Mouse (Mus musculus) heart, postnatal 4 days (tissue): Measurements from ENCODE around the gene Prkcq. TPM values are rescaled to one million over a fixed set of nuclear protein-coding genes. Genes with fewer than 3 reads are reported as not detected.

ENCODE experiments used
- DNase-seq: peaks from one replicate; pipeline ENCODE4 v3.0.0; 2021
- total RNA-seq, 2 experiments: library from RNA; stranded (reverse); gene quantifications; 2 replicates each; pipeline ENCODE4 v1.2.3; 2021

Prkcq gene
- 1 to 10 TPM; 1.2 to 1.7 TPM for total RNA-seq

GRCm38 (mm10) chr2:11171754-11172501, at the start of gene Prkcq:
Gene Prkcq, plus strand, starts transcription at chr2:11172108.
- DNase-seq = peak; percentile 55

DNA sequence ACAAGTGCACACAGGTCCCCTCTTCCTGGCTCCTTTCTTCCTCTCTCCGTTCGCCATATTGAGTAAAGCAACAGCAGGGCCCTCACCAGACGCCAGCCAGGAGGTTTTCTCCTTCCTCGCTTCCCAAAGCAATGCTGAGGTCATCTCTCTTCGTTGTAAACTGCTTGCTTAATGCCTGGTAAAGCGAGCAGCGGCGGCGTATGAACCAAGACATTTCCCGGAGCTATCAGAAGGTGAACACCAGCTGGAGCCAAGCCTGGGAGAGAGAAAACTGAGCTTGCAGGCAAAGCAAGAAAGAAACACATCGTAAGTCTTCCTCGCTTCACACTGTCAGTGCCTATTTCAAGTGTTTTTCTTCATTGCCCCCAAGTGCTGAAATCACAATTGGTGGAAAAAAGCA, 41.0 kb upstream of the Prkcq start:
- DNase-seq = no peak

DNA sequence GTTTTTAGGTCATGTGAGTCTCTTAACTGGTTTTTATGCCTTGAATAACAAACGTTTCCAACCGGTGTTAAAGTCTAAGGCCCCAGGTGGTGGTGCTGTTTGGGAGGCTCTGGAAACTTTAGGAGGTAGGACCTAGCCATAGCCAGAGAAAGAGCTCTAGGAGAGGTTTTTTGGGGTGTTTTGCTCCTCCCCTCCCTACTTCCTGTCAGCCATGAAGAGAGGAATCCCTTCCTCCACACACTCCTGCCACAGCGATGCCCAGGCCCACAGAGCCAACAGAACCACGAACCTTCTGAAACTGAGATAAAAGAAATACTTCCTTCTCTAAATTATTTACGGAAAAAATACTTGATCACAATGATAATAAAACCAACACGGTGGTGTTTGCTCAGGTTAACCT, 36.2 kb upstream of the Prkcq start:
- DNase-seq = no peak

DNA sequence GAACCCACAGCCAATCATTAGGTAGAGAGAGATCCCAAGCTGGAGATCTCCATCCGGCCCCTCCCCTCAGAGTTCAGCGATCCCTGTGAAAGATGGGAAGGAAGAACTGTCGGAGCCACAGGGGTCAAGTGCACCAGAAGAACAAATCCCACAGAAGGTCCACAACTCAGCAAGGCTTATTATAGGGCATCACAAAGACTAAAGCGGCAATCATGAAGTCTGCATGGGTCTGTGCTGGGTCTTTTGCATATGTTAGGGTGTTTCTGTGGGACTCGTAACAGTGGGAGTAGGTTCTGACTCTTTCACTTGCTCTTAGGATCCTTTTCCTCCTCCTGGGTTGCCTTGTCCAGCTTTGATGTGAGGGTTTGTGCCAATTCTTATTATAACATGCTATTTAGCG, 33.8 kb upstream of the Prkcq start:
- no peak for DNase-seq

DNA sequence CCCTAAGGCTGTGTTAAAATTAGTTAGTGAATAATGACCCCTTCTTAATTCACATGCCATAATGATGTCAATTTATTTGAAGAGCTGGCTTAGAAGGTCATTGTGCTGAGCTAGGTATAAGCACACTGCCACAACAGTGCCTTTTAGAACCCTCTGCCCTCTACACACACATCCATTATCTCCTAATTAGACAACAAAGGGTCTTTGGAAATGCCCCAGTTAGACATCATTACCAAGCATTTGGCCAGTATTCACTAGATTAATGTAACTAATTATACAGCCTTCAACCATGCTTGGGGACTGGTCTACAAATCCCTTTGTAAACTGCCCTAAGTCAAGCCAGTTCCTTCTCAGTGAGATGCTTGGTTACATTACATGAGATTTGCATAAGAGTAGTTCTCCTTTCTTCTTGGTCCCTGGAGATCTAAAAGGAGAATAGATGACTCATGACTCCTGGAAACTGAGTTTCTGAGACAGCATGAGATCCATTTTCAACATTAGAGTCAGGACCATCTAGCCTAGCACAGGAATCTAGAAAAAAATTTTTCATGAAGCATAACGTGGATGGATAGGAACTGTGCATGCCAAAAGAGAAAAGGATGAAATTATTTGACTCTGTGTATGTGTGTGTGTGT, 32.3 kb upstream of the Prkcq start:
- no peak for DNase-seq

GRCm38 (mm10) chr2:11140385-11140784, 31.5 kb upstream of the Prkcq start:
- DNase-seq = no peak

- no peak for DNase-seq
Observed at GRCm38 (mm10) chr2:11149091-11149490, 22.8 kb upstream of the Prkcq start.

DNA sequence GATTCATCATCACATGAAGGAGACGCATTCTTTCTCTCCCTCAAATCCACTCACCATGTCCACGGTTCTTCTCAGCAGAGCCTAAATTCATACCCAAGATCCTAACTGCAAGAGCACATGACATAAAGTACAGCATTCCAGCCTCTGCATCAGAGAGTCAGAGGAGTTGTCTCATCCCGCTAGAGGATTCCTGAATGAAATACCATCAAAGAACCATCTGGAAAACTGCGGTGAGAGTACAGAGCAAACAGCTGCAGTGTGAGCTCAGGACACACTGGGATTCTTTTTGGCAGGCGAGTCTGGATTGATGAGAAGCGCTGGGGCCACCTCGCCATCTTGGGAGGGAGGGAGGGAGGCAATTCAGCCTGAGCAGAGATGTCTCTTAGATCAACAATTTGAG, 20.9 kb upstream of the Prkcq start:
- no peak for DNase-seq

DNA sequence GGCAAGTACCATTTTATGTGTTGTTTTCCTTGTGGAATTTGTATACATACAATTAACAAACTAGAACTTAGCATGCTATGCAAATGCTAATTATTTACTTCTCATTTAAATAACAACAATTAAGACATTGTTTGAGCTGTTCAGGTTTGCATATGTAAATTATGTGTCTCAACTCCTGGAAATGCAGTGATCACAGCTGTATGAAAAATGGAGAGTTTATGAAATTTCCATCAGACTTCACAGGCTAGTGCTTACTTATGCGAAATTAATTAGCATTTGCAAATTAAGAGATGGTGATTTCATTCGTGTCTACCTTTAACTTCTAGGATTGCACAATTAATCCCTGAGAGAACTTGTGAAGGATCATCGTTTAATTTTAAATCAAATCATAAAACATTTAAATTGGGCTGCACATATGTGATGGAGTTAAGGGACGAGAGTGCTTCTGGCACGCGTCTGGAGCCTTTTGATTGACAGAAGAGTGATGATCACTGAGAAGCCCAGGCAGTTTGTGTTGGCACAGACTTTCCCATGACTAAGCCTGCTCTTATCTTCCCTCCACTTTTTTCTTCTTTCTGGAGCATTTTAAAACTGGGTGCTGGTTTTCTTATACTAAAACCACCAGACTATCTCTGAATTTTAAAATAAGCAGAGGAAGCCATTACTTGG, 20.1 kb upstream of the Prkcq start:
- no peak for DNase-seq

DNA sequence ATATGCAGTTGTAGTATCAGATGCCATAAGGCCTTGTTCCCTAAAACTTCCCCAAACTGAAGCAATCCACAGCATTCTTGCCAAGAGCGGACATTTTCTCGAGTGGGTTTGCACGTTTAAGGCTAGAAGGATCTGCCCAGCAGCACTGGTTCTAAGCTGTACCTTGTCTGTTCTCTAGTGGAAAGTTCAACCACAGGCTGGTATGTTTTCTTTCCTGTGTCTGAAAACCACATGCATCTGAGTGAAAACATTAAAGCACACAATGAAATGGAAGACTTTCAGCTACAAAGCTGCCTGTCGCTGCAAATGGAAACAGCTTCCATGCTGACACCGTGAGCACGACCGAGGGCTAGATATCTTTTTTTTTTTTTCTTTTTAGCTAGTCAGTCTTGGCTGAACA, 12.3 kb upstream of the Prkcq start:
- no peak for DNase-seq

- no peak for DNase-seq
Observed at GRCm38 (mm10) chr2:11160696-11161095, 11.2 kb upstream of the Prkcq start.

DNA sequence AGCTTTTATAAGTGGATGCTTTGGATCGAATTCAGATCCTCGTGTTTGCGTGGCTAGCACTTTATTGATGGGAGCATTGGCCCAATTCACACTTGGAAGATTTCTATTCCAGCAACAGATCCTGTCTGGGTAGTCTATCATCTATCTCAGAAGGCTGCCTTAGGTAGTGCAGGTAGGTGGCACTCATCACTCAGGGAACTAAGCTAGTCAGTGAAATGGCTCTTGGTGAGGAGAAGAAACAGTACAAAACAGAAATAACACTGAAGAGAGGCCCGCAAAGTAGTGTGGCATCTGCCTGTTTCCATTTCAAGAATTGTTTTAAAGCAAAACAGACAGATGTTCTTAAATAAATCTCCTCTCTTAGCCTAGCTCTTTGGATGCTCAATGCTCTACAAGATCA, 10.6 kb upstream of the Prkcq start:
- no peak for DNase-seq

DNA sequence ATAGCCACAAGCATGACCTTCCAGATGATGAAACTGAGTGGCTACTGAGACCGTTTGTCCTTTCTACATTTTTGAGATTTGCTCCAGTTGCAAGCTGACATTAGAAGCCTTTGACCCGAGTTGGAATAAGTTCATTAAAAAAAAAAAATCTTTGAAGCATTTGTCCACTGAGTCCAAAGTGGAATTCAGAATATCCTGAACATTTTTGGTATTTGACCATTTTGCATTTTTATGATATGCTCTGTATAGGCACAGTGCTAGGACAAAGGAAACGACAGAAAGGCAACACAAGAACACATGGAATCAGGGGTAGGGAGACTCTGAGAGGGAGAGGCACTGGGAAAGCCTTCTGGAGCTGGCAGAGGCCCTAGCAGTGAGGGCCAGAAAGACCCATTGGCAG, 9.2 kb upstream of the Prkcq start:
- no peak for DNase-seq

DNA sequence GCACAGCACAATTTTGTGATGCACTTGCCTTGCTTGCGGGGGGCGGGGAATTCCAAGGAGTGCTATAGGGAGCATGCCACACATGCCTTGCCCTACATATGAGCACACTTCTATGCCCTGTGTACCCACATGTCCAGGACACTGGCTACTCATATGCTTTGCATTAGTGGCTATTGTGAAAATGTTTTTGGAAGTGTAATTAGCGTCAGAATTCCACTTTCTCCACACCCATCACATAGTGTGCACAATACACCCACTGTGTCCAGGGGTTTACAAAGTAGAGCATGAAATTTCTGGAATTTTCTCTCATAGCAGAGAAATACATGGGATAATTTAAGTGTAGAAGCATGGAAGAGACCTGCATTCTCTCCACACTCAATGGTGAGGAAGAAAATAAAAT, 7.7 kb upstream of the Prkcq start:
- DNase-seq = no peak

DNA sequence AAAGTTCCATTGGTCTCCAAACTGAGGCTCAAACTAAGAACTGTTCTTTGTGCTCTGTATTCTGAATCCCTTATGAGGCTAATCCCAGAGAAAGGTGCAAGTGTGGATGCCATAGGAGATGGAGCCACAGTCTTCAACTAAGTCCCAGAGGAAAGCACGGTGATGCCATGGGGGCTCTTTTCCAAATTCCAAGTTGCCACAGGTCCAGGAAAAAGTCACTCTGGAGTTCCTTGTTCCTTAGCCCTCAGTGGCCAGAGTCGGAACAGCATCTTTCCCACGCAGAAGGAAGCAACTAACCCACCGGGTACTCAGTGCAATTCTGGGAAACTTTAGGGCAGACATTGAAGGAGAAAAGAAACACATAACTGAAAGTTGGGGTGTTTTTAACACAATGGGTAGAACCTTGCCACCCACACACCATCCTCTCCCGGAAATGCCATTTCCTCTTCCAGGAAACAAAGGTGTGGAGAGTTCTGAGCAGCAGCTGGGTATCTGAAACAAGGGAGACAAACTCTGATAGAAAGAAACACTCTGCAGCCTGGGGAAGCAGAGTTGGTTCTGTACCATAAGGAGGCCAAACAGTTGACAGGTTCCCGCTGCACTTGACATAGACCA, 2.1 kb upstream of the Prkcq start:
- DNase-seq = no peak

GRCm38 (mm10) chr2:11172831-11173414, 1.0 kb downstream of the Prkcq start:
- no peak for DNase-seq

GRCm38 (mm10) chr2:11173521-11173920, 1.6 kb downstream of the Prkcq start:
- no peak for DNase-seq

DNA sequence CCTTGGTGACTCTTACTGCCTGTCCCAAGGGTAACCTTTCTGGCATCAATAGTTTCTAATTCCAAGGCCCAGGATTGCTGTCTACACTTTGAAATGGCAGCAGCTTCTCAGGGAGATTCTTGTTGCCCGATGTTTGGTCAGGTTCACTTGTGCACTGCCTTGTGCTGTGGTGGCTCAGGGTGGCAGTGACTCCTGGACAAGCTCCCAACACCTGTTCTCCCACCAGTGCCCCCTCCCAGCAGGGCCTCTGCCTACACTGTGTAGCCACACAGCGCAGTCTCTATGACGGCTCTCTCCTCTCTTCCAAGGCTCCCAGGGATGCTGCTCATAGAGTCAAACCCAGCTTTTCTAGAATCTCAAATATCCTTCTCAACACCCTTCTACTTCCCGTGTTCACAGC, 2.2 kb downstream of the Prkcq start:
- DNase-seq = no peak

GRCm38 (mm10) chr2:11177880-11178279, 6.0 kb downstream of the Prkcq start:
- DNase-seq = no peak

DNA sequence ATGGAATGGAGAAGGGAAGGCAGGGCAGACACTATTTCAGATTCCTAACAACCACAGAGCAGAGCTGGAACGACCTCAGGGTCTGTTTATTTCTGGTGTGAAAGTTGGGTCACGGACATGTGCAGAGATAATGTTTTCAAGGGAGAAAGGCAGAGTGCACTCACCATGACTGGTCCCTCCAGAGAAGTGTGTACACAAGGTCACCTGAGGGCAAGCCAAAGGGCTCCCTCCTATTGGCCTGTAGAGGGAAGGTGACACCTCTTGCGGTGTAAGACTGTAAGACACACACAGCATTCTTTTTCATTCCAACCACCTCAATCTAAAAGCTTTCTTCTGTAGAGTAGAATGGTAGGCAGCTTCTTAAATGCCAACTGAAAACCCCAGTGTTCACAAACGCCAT, 9.6 kb downstream of the Prkcq start:
- DNase-seq = no peak

GRCm38 (mm10) chr2:11182096-11182495, 10.2 kb downstream of the Prkcq start:
- no peak for DNase-seq

GRCm38 (mm10) chr2:11183991-11184390, 12.1 kb downstream of the Prkcq start:
- DNase-seq = no peak

GRCm38 (mm10) chr2:11186586-11186985, 14.7 kb downstream of the Prkcq start:
- no peak for DNase-seq
